Mouse (Mus musculus) MEL (cell line): ENCODE measurements around the gene Mon1b. TPM values are rescaled to one million over a fixed set of nuclear protein-coding genes. Genes with fewer than 3 reads are reported as not detected.

Source experiments
- DNase-seq: peaks from one replicate; pipeline ENCODE4 v3.0.0; 2011; ENCODE audit warnings: low read depth, low spot score
- H3K27ac ChIP-seq: 2 replicates; pipeline ENCODE4 v1.5.1; 2012; ENCODE audit warnings: low read depth, mild to moderate bottlenecking, control low read depth, low read length, moderate library complexity; ENCODE audit not compliant: control insufficient read depth
- H3K27me3 ChIP-seq, 2 experiments: fragments of 150-350 bp in 1 of 2; sonication (generic) in 1 of 2; 2 replicates each; pipeline ENCODE4 v1.6.1; 2012; ENCODE audit warnings: low read length in 2 of 2, mild to moderate bottlenecking in 2 of 2, improper control_type of control experiment in 1 of 2, moderate library complexity in 1 of 2; ENCODE audit not compliant: insufficient read depth in 2 of 2, control insufficient read depth in 1 of 2
- H3K36me3 ChIP-seq, 2 experiments: 2 replicates each; pipeline ENCODE4 v1.6.1; 2012 to 2014; ENCODE audit warnings: low read length in 2 of 2, improper control_type of control experiment in 1 of 2, inconsistent platforms in 1 of 2, mild to moderate bottlenecking in 1 of 2; ENCODE audit not compliant: insufficient read depth in 2 of 2, control insufficient read depth in 1 of 2
- H3K4me1 ChIP-seq, 2 experiments: fragments of 150-350 bp in 1 of 2; sonication (generic) in 1 of 2; 2 replicates each; pipeline ENCODE4 v1.6.1; 2012; ENCODE audit warnings: low read length in 2 of 2, improper control_type of control experiment in 1 of 2, mild to moderate bottlenecking in 1 of 2; ENCODE audit not compliant: insufficient read depth in 2 of 2, control insufficient read depth in 1 of 2
- H3K4me3 ChIP-seq, 2 experiments: fragments of 150-350 bp in 1 of 2; sonication (generic) in 1 of 2; 2 replicates each; pipeline ENCODE4 v1.5.1; 2012; ENCODE audit warnings: low read depth in 2 of 2, low read length in 2 of 2, mild to moderate bottlenecking in 2 of 2, moderate library complexity in 2 of 2, control low read depth in 1 of 2, improper control_type of control experiment in 1 of 2; ENCODE audit not compliant: control insufficient read depth in 1 of 2, insufficient read depth in 1 of 2
- H3K79me2 ChIP-seq: 2 replicates; pipeline ENCODE4 v1.6.1; 2012; ENCODE audit warnings: mild to moderate bottlenecking, low read length, moderate library complexity; ENCODE audit not compliant: control insufficient read depth, poor library complexity, insufficient read depth
- H3K9ac ChIP-seq: 2 replicates; pipeline ENCODE4 v1.6.1; 2012; ENCODE audit warnings: low read depth, mild to moderate bottlenecking, control low read depth, low read length, moderate library complexity; ENCODE audit not compliant: control insufficient read depth, poor library complexity, severe bottlenecking
- H3K9me3 ChIP-seq: fragments of 150-350 bp; sonication (generic); replicated peaks from 2 replicates; pipeline ENCODE4 v1.6.1; 2012; ENCODE audit warnings: mild to moderate bottlenecking, low read length, improper control_type of control experiment, moderate library complexity; ENCODE audit not compliant: insufficient read depth
- CHD1 ChIP-seq: IDR thresholded peaks from 2 replicates; pipeline ENCODE4 v1.6.1; 2012; ENCODE audit warnings: low read depth, mild to moderate bottlenecking, inconsistent platforms, low read length, improper control_type of control experiment
- CHD2 ChIP-seq: IDR thresholded peaks from 2 replicates; pipeline ENCODE4 v1.6.1; 2011; ENCODE audit warnings: low read length, improper control_type of control experiment
- ELF1 ChIP-seq: IDR thresholded peaks from 2 replicates; pipeline ENCODE4 v1.6.1; 2014; ENCODE audit warnings: low read depth, mild to moderate bottlenecking, inconsistent platforms, low read length, improper control_type of control experiment, moderate library complexity
- ETS1 ChIP-seq: IDR thresholded peaks from 2 replicates; pipeline ENCODE4 v1.6.1; 2012; ENCODE audit warnings: low read depth, mild to moderate bottlenecking, inconsistent platforms, low read length, improper control_type of control experiment, moderate library complexity
- GATA1 ChIP-seq: IDR thresholded peaks from 2 replicates; pipeline ENCODE4 v1.6.1; 2011; ENCODE audit warnings: low read depth, low read length, improper control_type of control experiment
- HCFC1 ChIP-seq: IDR thresholded peaks from 2 replicates; pipeline ENCODE4 v1.6.1; 2012; ENCODE audit warnings: low read depth, mild to moderate bottlenecking, inconsistent platforms, low read length, improper control_type of control experiment, moderate library complexity
- JUND ChIP-seq: IDR thresholded peaks from 2 replicates; pipeline ENCODE4 v1.6.1; 2011; ENCODE audit warnings: low read depth, mild to moderate bottlenecking, improper control_type of control experiment, low read length
- KAT2A ChIP-seq: conservative IDR thresholded peaks from 2 replicates; pipeline ENCODE4 v1.6.1; 2012; ENCODE audit warnings: low read depth, low read length, improper control_type of control experiment, inconsistent platforms
- MYB ChIP-seq: IDR thresholded peaks from 2 replicates; pipeline ENCODE4 v1.6.1; 2011; ENCODE audit warnings: mild to moderate bottlenecking, low read depth, low read length, improper control_type of control experiment
- MYC ChIP-seq: IDR thresholded peaks from 2 replicates; pipeline ENCODE4 v1.6.1; 2011; ENCODE audit warnings: low read depth, mild to moderate bottlenecking, low read length, improper control_type of control experiment, moderate library complexity
- NELFE ChIP-seq: IDR thresholded peaks from 2 replicates; pipeline ENCODE4 v1.6.1; 2011; ENCODE audit warnings: low read depth, low read length, improper control_type of control experiment
- NRF1 ChIP-seq: IDR thresholded peaks from 2 replicates; pipeline ENCODE4 v1.6.1; 2014; ENCODE audit warnings: low read depth, mild to moderate bottlenecking, inconsistent platforms, low read length, improper control_type of control experiment, moderate library complexity; ENCODE audit not compliant: poor library complexity, insufficient read depth, severe bottlenecking
- RCOR1 ChIP-seq: IDR thresholded peaks from 2 replicates; pipeline ENCODE4 v1.6.1; 2012; ENCODE audit warnings: low read depth, mild to moderate bottlenecking, inconsistent platforms, low read length, improper control_type of control experiment
- SMC3 ChIP-seq: IDR thresholded peaks from 2 replicates; pipeline ENCODE4 v1.6.1; 2011; ENCODE audit warnings: low read depth, low read length, improper control_type of control experiment
- TCF12 ChIP-seq: IDR thresholded peaks from 2 replicates; pipeline ENCODE4 v1.6.1; 2014; ENCODE audit warnings: low read depth, mild to moderate bottlenecking, inconsistent platforms, low read length, improper control_type of control experiment, moderate library complexity
- USF2 ChIP-seq, 2 experiments: IDR thresholded peaks; 2 replicates each; pipeline ENCODE4 v1.6.1; 2011 to 2012; ENCODE audit warnings: improper control_type of control experiment in 2 of 2, low read length in 2 of 2, borderline replicate concordance in 1 of 2, inconsistent platforms in 1 of 2, low read depth in 1 of 2, mild to moderate bottlenecking in 1 of 2; ENCODE audit not compliant: insufficient read depth in 1 of 2
- ZC3H11A ChIP-seq: IDR thresholded peaks from 2 replicates; pipeline ENCODE4 v1.6.1; 2012; ENCODE audit warnings: low read depth, mild to moderate bottlenecking, inconsistent platforms, low read length, improper control_type of control experiment
- ZKSCAN1 ChIP-seq: IDR thresholded peaks from 2 replicates; pipeline ENCODE4 v1.6.1; 2012; ENCODE audit warnings: low read depth, mild to moderate bottlenecking, inconsistent platforms, low read length, improper control_type of control experiment, moderate library complexity
- ZMIZ1 ChIP-seq: IDR thresholded peaks from 2 replicates; pipeline ENCODE4 v1.6.1; 2012; ENCODE audit warnings: low read depth, mild to moderate bottlenecking, inconsistent platforms, low read length, improper control_type of control experiment, moderate library complexity
- ZNF384 ChIP-seq: IDR thresholded peaks from 2 replicates; pipeline ENCODE4 v1.6.1; 2012; ENCODE audit warnings: low read depth, mild to moderate bottlenecking, inconsistent platforms, low read length, improper control_type of control experiment
- polyA plus RNA-seq, 2 experiments: library from polyadenylated mRNA; stranded (reverse) in 1 of 2; unstranded in 1 of 2; fragments of >175 nt in 1 of 2; fragments of >200 nt in 1 of 2; gene quantifications; 2 replicates each; pipeline versions ENCODE4 v1.2.1 to v1.2.4; 2012; ENCODE audit warnings: low replicate concordance in 2 of 2, low read depth in 1 of 2; ENCODE audit not compliant: insufficient read length in 2 of 2, insufficient read depth in 1 of 2, missing spikeins in 1 of 2
- total RNA-seq: library from RNA; depleted of rRNA; stranded (reverse); fragments of 300-350 nt; gene quantifications from 2 replicates; pipeline ENCODE4 v1.2.3, GENCODE M21; 2012

Gene Mon1b
- total and polyA plus RNA-seq, 3 experiments, result 8.8 to 15.6 TPM; not detected in 1

GRCm38 (mm10) chr8:113687889-113688542 is 52.6 kb downstream of the Mon1b start:
- no peaks in the 10 kb centered on the region for H3K36me3 ChIP-seq
- H3K4me1 ChIP-seq, result no peaks in the 10 kb centered on the region
- H3K4me3 ChIP-seq, result no peak overlapping the region
- H3K79me2 ChIP-seq, result no peaks in the 10 kb centered on the region
- H3K9ac ChIP-seq, result no peak overlapping the region
- H3K27me3 ChIP-seq, result no peaks in the 10 kb centered on the region; a peak in 1 of 4 replicates
- TF ChIP-seq TCF12, result no peak
- TF ChIP-seq ZNF384, result no peak
- no peak for TF ChIP-seq SMC3
- no peak for TF ChIP-seq ZC3H11A
- TF ChIP-seq MYC, result no peak
- TF ChIP-seq MYB, result no peak
- TF ChIP-seq ZMIZ1, result no peak
- no peak for TF ChIP-seq CHD1
- no peak for TF ChIP-seq USF2 (IDR thresholded peaks at IDR 0.05; ENCODE audit: borderline replicate concordance in 1 of 2, insufficient read depth in 1 of 2, low read depth in 1 of 2, low read length in 2 of 2)
- no peak for TF ChIP-seq ELF1
- no peak for TF ChIP-seq KAT2A
- no peak for TF ChIP-seq JUND
- TF ChIP-seq GATA1, result no peak
- no peak for TF ChIP-seq ETS1
- no peak for TF ChIP-seq NELFE
- no peak for TF ChIP-seq HCFC1
- no peak for DNase-seq
- H3K9me3 ChIP-seq, result no peaks in the 10 kb centered on the region
- H3K27ac ChIP-seq, result no peak overlapping the region

GRCm38 (mm10) chr8:113688543-113688915 is 53.1 kb downstream of the Mon1b start:
- no peaks in the 10 kb centered on the region; a peak in 1 of 4 replicates for H3K27me3 ChIP-seq
- H3K27ac ChIP-seq, result no peak overlapping the region
- no peaks in the 10 kb centered on the region for H3K9me3 ChIP-seq
- TF ChIP-seq HCFC1, result no peak
- TF ChIP-seq NRF1, result no peak
- no peak for TF ChIP-seq ZNF384
- TF ChIP-seq CHD2, result no peak
- TF ChIP-seq GATA1, result no peak
- no peak for TF ChIP-seq ZKSCAN1
- no peak for TF ChIP-seq RCOR1
- TF ChIP-seq TCF12, result no peak
- TF ChIP-seq, all 39 proteins: peak for 0
- no peak for DNase-seq
- H3K79me2 ChIP-seq, result no peaks in the 10 kb centered on the region
- H3K9ac ChIP-seq, result no peak overlapping the region
- no peaks in the 10 kb centered on the region for H3K4me1 ChIP-seq
- H3K36me3 ChIP-seq, result no peaks in the 10 kb centered on the region
- H3K4me3 ChIP-seq, result no peak overlapping the region
